Mouse (Mus musculus) neural tube, embryonic 15.5 days (tissue): Measurements from ENCODE around the gene Uroc1. TPM values are rescaled to one million over a fixed set of nuclear protein-coding genes. Genes with fewer than 3 reads are reported as not detected.

Experiments used
- ATAC-seq: fragments of 200-750 bp; cut with Nextera tagmentation; 2 replicates; pipeline ENCODE4 v1.8.0; 2017; ENCODE audit warnings: mild to moderate bottlenecking, moderate TSS enrichment, moderate library complexity; ENCODE audit not compliant: low FRiP score
- H3K27ac ChIP-seq: fragments of 300-500 bp; sonication (generic); replicated peaks from 2 replicates; pipeline ENCODE4 v1.5.1; 2015; ENCODE audit warnings: mild to moderate bottlenecking, inconsistent platforms
- H3K27me3 ChIP-seq: fragments of 300-500 bp; sonication (generic); replicated peaks from 2 replicates; pipeline ENCODE4 v1.6.1; 2015; ENCODE audit warnings: inconsistent platforms
- H3K36me3 ChIP-seq: fragments of 300-500 bp; sonication (generic); 2 replicates; pipeline ENCODE4 v1.6.1; 2015; ENCODE audit warnings: inconsistent platforms
- H3K4me1 ChIP-seq: fragments of 300-500 bp; sonication (generic); 2 replicates; pipeline ENCODE4 v1.6.1; 2015; ENCODE audit warnings: inconsistent platforms
- H3K4me2 ChIP-seq: fragments of 300-500 bp; sonication (generic); 2 replicates; pipeline ENCODE4 v1.6.1; 2015; ENCODE audit warnings: inconsistent platforms, mild to moderate bottlenecking, moderate library complexity
- H3K4me3 ChIP-seq: fragments of 300-500 bp; sonication (generic); replicated peaks from 2 replicates; pipeline ENCODE4 v1.5.1; 2015; ENCODE audit warnings: mild to moderate bottlenecking, inconsistent platforms
- H3K9ac ChIP-seq: fragments of 300-500 bp; sonication (generic); replicated peaks from 2 replicates; pipeline ENCODE4 v1.6.1; 2015; ENCODE audit warnings: mild to moderate bottlenecking, inconsistent platforms
- H3K9me3 ChIP-seq: fragments of 300-500 bp; sonication (generic); replicated peaks from 2 replicates; pipeline ENCODE4 v1.6.1; 2016; ENCODE audit warnings: inconsistent platforms
- WGBS: fragments of 180-500 bp; shearing (Covaris S2); methylation state at CpG from one replicate; pipeline ENCODE4 v1.1.7; 2015; ENCODE audit warnings: mixed read lengths; 5-methylcytosine and 5-hydroxymethylcytosine counted together
- polyA plus RNA-seq: library from polyadenylated mRNA; unstranded; fragments of >200 nt; fragmentation: Nextera tagmentation; extraction: Ambion mirVana; gene quantifications from 2 replicates; pipeline ENCODE4 v1.2.1, GENCODE M21; 2015

Uroc1 gene
- polyA plus RNA-seq, 1 experiment from 2014 or later = not detected

GRCm38 (mm10) chr6:90321811-90322210 lies 11.3 kb upstream of the Uroc1 start:
- H3K4me3 ChIP-seq = no peak overlapping the region
- H3K27me3 ChIP-seq = 0 out of 2 replicates have a peak, but pooled peaks cover 10% of the 10 kb centered on the region
- H3K4me2 ChIP-seq = no peak overlapping the region
- 62% methylated on average over 4 of the region's 4 CpGs for WGBS
- H3K4me1 ChIP-seq = peaks cover 11% of the 10 kb centered on the region
- no peak for ATAC-seq
- H3K9me3 ChIP-seq = no peaks in the 10 kb centered on the region
- no peak overlapping the region for H3K9ac ChIP-seq
- H3K27ac ChIP-seq = no peak overlapping the region
- no peaks in the 10 kb centered on the region for H3K36me3 ChIP-seq

DNA sequence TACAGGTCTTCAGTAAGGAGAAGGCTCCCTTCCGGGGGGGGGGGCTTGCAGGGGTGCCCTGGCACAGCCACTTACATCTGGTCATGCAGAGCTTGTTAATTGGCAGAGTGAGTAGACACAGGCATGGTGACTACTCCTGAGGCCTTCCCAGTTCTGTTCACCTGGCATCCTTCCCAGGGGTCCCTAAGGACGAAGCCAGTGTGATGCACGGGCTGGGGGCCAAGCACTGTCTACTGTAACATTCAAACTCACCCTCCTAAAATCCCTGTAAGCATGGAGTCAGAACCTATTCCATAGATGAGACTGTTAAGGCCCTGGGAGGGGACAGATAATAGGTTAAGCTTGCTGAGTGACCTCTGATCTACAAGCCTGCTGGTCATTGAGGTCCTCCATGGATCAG lies 9.1 kb upstream of the Uroc1 start:
- WGBS = 67% methylated on average over 3 of the region's 3 CpGs
- no peak for ATAC-seq
- no peaks in the 10 kb centered on the region for H3K36me3 ChIP-seq
- no peak overlapping the region for H3K9ac ChIP-seq
- H3K4me3 ChIP-seq = no peak overlapping the region
- no peaks in the 10 kb centered on the region for H3K9me3 ChIP-seq
- H3K27me3 ChIP-seq = 0 out of 2 replicates have a peak, but pooled peaks cover 10% of the 10 kb centered on the region
- no peak overlapping the region for H3K4me2 ChIP-seq
- H3K4me1 ChIP-seq = peaks cover 8% of the 10 kb centered on the region
- H3K27ac ChIP-seq = no peak overlapping the region

GRCm38 (mm10) chr6:90324463-90324862 lies 8.6 kb upstream of the Uroc1 start:
- no peak overlapping the region for H3K9ac ChIP-seq
- no peaks in the 10 kb centered on the region for H3K36me3 ChIP-seq
- peak overlapping the region; percentile 48; the same call in 1 of the 2 replicates for H3K4me2 ChIP-seq
- H3K9me3 ChIP-seq = no peaks in the 10 kb centered on the region
- 74% methylated on average over 3 of the region's 3 CpGs for WGBS
- 0 out of 2 replicates have a peak, but pooled peaks cover 10% of the 10 kb centered on the region for H3K27me3 ChIP-seq
- H3K27ac ChIP-seq = no peak overlapping the region
- ATAC-seq = no peak
- peaks cover 8% of the 10 kb centered on the region for H3K4me1 ChIP-seq
- no peak overlapping the region for H3K4me3 ChIP-seq

- no peak for ATAC-seq
- H3K36me3 ChIP-seq = no peaks in the 10 kb centered on the region
- 4% methylated on average over 22 of the region's 22 CpGs for WGBS
- H3K4me1 ChIP-seq = peaks cover 8% of the 10 kb centered on the region
- H3K9me3 ChIP-seq = no peaks in the 10 kb centered on the region
- H3K9ac ChIP-seq = no peak within 1 kb of the TSS
- H3K4me3 ChIP-seq = 0 out of 2 replicates have a peak within 1 kb of the TSS, but pooled peaks have one; percentile 10
- 0 out of 2 replicates have a peak, but pooled peaks cover 10% of the 10 kb centered on the region for H3K27me3 ChIP-seq
- peak within 1 kb of the TSS; percentile 48 for H3K4me2 ChIP-seq
- H3K27ac ChIP-seq = no peak within 1 kb of the TSS
Observed at GRCm38 (mm10) chr6:90324991-90325390, 8.1 kb upstream of the Uroc1 start, which contains the start of gene Chst13. Gene Chst13, minus strand, starts transcription at chr6:90325185.

- H3K27me3 ChIP-seq = 0 out of 2 replicates have a peak, but pooled peaks cover 10% of the 10 kb centered on the region
- H3K9me3 ChIP-seq = no peaks in the 10 kb centered on the region
- H3K4me1 ChIP-seq = peaks cover 8% of the 10 kb centered on the region
- 0 out of 2 replicates have a peak, but pooled peaks have one; percentile 26 for ATAC-seq
- no peaks in the 10 kb centered on the region for H3K36me3 ChIP-seq
- H3K4me3 ChIP-seq = no peak overlapping the region
- no peak overlapping the region for H3K4me2 ChIP-seq
- H3K27ac ChIP-seq = no peak overlapping the region
- WGBS = 22% methylated on average over 6 of the region's 6 CpGs
- no peak overlapping the region for H3K9ac ChIP-seq
Observed at GRCm38 (mm10) chr6:90327670-90328069, 5.4 kb upstream of the Uroc1 start.

DNA sequence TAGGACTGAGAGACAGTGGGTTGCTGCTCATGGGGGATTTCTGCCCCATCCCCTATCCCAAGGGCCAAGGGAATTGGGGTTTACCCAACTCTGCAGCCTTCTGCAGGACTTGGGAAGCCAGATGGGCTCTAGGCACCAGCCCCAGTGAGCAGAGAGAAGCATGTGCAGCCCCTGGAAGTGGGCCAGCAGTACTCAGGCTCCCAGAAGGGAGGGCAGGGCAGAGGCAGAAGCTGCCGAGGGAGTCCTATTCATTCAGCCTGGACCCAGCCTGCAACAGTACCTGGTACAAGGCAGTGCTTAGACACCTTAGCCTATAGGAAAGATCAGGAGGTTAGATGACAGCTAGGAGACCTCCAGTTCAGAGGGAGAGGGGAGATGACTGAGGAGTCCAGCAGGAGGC lies 3.1 kb upstream of the Uroc1 start:
- Histone ChIP-seq H3K9ac (no peak overlapping the region), H3K36me3 (no peaks in the 10 kb centered on the region), H3K4me3 (no peak overlapping the region), H3K27me3 (0 out of 2 replicates have a peak, but pooled peaks cover 8% of the 10 kb centered on the region), H3K4me1 (peaks cover 3% of the 10 kb centered on the region), H3K27ac (no peak overlapping the region), H3K9me3 (no peaks in the 10 kb centered on the region), H3K4me2 (no peak overlapping the region)
- WGBS = 19% methylated on average over 1 of the region's 1 CpGs
- no peak for ATAC-seq

- Histone ChIP-seq H3K4me2 (no peak overlapping the region), H3K27me3 (no peaks in the 10 kb centered on the region), H3K9me3 (no peaks in the 10 kb centered on the region), H3K4me3 (no peak overlapping the region), H3K9ac (no peak overlapping the region), H3K4me1 (no peaks in the 10 kb centered on the region), H3K27ac (no peak overlapping the region), H3K36me3 (no peaks in the 10 kb centered on the region)
- ATAC-seq = no peak
- WGBS = 80% methylated on average over 3 of the region's 3 CpGs
Observed at GRCm38 (mm10) chr6:90334244-90334643, 1.2 kb downstream of the Uroc1 start.

- ATAC-seq = no peak
- H3K4me2 ChIP-seq = no peak overlapping the region
- H3K36me3 ChIP-seq = no peaks in the 10 kb centered on the region
- no peaks in the 10 kb centered on the region for H3K27me3 ChIP-seq
- H3K4me1 ChIP-seq = no peaks in the 10 kb centered on the region
- no peak overlapping the region for H3K9ac ChIP-seq
- 79% methylated on average over 2 of the region's 2 CpGs for WGBS
- no peak overlapping the region for H3K27ac ChIP-seq
- H3K4me3 ChIP-seq = no peak overlapping the region
- H3K9me3 ChIP-seq = no peaks in the 10 kb centered on the region
Observed at GRCm38 (mm10) chr6:90342343-90342742, 9.3 kb downstream of the Uroc1 start.

DNA sequence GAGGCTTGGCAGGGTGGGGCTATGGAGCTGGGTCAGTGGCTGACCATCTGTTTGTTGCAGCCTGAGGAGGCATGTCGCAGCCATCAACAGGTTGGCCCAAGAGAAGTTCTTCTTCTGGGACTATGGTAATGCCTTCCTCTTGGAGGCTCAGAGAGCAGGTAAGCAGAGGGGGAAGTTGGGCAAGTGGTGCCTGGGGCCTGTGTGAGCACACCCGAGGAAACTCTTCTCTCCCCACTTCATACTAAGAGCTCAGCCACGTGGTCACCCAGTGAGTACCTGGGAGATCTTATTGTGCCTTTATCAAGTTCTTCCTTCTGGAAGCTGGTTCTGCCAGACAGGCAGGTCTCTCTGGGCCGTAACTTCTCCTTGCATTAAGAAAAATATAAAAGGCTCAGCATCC lies 14.1 kb downstream of the Uroc1 start:
- ATAC-seq = no peak

DNA sequence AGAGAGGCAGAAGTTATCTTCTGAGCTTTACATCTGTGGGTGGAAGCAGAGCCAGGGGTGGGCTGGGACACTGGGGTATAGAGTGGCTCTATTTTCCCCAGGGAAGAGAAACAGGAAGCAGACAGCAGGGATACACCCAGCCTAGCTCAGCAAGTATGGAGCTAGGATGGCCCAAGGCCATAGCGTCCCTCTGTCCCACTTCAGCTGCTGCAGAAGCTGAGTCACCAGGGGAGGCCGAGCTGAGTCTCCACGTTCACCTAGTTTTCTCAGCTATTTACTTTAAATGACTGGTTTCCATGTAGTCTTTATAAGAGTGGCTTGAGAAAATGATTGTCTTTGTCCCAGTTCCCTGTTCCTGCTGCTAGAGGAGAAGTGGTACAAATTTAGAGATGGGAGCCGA lies 15.4 kb downstream of the Uroc1 start:
- Histone ChIP-seq H3K27ac (no peak overlapping the region), H3K9me3 (no peaks in the 10 kb centered on the region), H3K9ac (no peak overlapping the region), H3K27me3 (no peaks in the 10 kb centered on the region), H3K36me3 (no peaks in the 10 kb centered on the region), H3K4me1 (no peaks in the 10 kb centered on the region), H3K4me3 (no peak overlapping the region), H3K4me2 (no peak overlapping the region)
- no peak for ATAC-seq
- 84% methylated on average over 4 of the region's 4 CpGs for WGBS

More for the DNA sequence above, 14.1 kb downstream of the Uroc1 start:
- Histone ChIP-seq H3K27me3 (no peaks in the 10 kb centered on the region), H3K27ac (no peak overlapping the region), H3K9ac (no peak overlapping the region), H3K4me3 (no peak overlapping the region), H3K4me2 (no peak overlapping the region), H3K36me3 (no peaks in the 10 kb centered on the region), H3K4me1 (no peaks in the 10 kb centered on the region), H3K9me3 (no peaks in the 10 kb centered on the region)
- 88% methylated on average over 4 of the region's 4 CpGs for WGBS

DNA sequence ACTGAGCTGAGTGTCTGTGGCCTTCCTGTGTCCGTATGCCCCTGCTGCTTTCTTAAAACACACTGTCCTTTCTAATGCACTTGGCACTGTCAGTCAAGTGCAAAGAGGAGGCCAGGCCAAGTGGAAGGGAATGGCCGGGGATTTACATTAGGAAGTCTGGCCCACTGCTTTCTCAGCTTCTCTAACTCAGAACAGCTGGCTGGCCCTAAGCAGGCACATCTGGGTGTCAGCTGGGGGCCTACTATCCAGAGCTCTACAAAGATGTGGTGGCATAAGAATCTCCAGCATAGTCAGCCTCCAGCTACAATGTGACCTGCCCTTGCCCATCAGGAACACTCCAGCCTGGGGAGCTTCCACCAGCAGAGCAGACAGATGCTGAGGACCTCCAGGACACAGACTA lies 16.9 kb downstream of the Uroc1 start:
- Histone ChIP-seq H3K9ac (no peak overlapping the region), H3K4me3 (no peak overlapping the region), H3K36me3 (no peaks in the 10 kb centered on the region), H3K27me3 (no peaks in the 10 kb centered on the region), H3K4me1 (no peaks in the 10 kb centered on the region), H3K4me2 (no peak overlapping the region), H3K27ac (no peak overlapping the region), H3K9me3 (no peaks in the 10 kb centered on the region)
- ATAC-seq = no peak
- WGBS = 72% methylated on average over 2 of the region's 2 CpGs

DNA sequence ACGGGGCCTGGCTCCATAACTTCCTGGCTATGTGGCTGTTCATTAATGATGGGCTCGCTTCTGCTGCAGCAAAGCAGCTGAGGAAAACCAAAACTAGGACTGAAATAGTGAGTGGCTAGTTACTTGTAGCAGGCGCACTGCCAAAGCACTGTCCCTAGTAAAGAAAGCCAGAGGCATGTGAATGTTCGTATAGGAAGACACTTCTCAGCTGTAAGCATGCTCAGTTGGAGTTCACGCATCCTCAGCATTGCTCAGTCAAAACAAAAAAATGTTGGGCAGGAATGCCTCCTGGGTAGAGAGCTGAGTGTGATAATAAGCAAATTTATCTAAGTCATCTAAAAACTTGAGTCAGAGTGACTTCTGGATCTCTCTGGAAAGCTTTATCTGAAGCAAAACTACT lies 25.1 kb downstream of the Uroc1 start:
- Histone ChIP-seq H3K9ac (no peak overlapping the region), H3K36me3 (no peaks in the 10 kb centered on the region), H3K27ac (no peak overlapping the region), H3K4me2 (no peak overlapping the region), H3K4me3 (no peak overlapping the region), H3K9me3 (no peaks in the 10 kb centered on the region), H3K27me3 (no peaks in the 10 kb centered on the region), H3K4me1 (no peaks in the 10 kb centered on the region)
- WGBS = 75% methylated on average over 5 of the region's 5 CpGs
- ATAC-seq = no peak
